Mouse (Mus musculus): ENCODE results near the gene Pclaf.

DNA sequence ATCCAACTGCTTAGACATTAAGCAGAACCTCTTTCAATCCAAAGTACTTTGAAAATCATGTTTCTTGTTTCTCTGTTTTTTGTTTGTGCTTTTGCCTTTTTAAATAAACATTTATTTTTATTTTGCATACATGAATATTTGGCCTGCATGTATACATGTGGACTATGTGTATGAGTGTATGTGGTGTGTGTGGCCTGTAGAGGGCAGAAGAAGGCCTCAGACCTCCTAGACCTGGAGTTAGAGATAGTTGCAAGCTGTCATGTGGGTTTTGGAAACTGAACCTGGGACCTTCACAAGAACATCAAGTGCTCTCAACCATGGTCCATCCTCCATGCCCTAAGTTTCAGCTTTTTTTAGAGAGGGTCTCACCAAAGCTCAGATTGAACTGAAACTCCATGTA lies 13.4 kb downstream of the Pclaf start:
- TF ChIP-seq CTCF (IDR thresholded peaks at IDR 0.05; ENCODE audit: low read depth) (peak; percentile 63), EP300 (IDR thresholded peaks at IDR 0.05; ENCODE audit: low read depth) (no peak)
